Mouse (Mus musculus): ENCODE results near the gene Txn2.

- TF ChIP-seq CTCF (IDR thresholded peaks at IDR 0.05) (no peak), EP300 (IDR thresholded peaks at IDR 0.05; ENCODE audit: insufficient read depth, low read depth, low read length) (no peak)
Measured at GRCm38 (mm10) chr15:77886369-77887092, 42.3 kb downstream of the Txn2 start.

Data from heart, adult 2 months (tissue).